Mouse (Mus musculus) forebrain, embryonic 10.5 days (tissue): Measurements from ENCODE around the gene Zbtb20. TPM values are rescaled to one million over a fixed set of nuclear protein-coding genes. Genes with fewer than 3 reads are reported as not detected.

Experiments used
- DNase-seq: peaks from one replicate; pipeline ENCODE4 v3.0.0-alpha.2; 2017; ENCODE audit warnings: low spot score; ENCODE audit errors: extremely low spot score
- H3K27ac ChIP-seq: fragments of 300-500 bp; sonication (generic); 2 replicates; pipeline ENCODE4 v1.5.1; 2016; ENCODE audit warnings: mild to moderate bottlenecking
- H3K27me3 ChIP-seq: fragments of 300-500 bp; sonication (generic); 2 replicates; pipeline ENCODE4 v1.6.1; 2016; ENCODE audit warnings: mild to moderate bottlenecking; ENCODE audit not compliant: poor library complexity, severe bottlenecking
- H3K36me3 ChIP-seq: fragments of 300-500 bp; sonication (generic); replicated peaks from 2 replicates; pipeline ENCODE4 v1.6.1; 2016; ENCODE audit warnings: mild to moderate bottlenecking, moderate library complexity
- H3K4me1 ChIP-seq: fragments of 300-500 bp; sonication (generic); 2 replicates; pipeline ENCODE4 v1.6.1; 2016
- H3K4me3 ChIP-seq: fragments of 300-500 bp; sonication (generic); 2 replicates; pipeline ENCODE4 v1.5.1; 2016; ENCODE audit warnings: mild to moderate bottlenecking, moderate library complexity
- H3K9me3 ChIP-seq: fragments of 300-500 bp; sonication (generic); 2 replicates; pipeline ENCODE4 v1.6.1; 2016; ENCODE audit warnings: mild to moderate bottlenecking, moderate library complexity
- WGBS: fragments of 180-500 bp; shearing (Covaris S2); methylation state at CpG from one replicate; pipeline ENCODE4 v1.1.7; 2016; 5-methylcytosine and 5-hydroxymethylcytosine counted together
- polyA plus RNA-seq: library from polyadenylated mRNA; unstranded; fragments of >200 nt; fragmentation: Nextera tagmentation; extraction: Ambion mirVana; gene quantifications from 2 replicates; pipeline ENCODE4 v1.2.1, GENCODE M21; 2016

Gene Zbtb20
- polyA plus RNA-seq, 1 experiment from 2014 or later = 17.3 TPM

DNA sequence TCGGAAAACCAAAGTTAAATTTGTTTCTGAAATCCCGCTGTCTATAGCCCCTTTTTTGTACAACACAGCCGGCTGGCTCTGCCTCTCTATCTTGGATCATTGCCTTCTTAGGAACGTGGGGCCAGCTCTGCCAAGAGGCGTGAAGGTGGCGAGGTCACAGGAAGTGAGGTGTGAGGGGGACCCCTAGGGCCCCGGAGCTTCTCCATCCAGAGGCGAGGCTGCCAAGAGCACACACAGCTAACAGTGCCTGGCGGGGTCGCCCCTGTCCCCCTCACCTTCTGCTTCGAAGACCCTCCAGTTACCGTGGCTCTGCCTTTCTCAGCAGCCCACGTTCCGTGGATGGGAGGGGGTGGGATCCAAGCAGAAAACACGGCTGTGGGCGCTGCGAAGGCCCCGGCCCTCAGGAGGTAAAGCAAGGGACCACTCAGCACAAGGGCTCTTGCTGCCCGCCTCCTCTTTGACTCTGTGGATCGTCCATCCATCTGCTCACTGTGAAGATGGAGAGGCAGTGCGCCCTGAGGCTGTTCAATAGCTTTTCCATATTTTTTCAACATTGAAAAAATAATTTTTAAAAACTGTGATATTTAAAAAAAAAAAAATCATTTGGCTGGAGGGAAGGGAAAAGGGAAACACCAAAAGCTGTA, 762.8 kb downstream of the Zbtb20 start:
- Histone ChIP-seq H3K4me1 (0 out of 2 replicates have a peak, but pooled peaks cover 3% of the 10 kb centered on the region), H3K36me3 (no peaks in the 10 kb centered on the region), H3K27me3 (no peaks in the 10 kb centered on the region), H3K4me3 (no peak overlapping the region), H3K27ac (no peak overlapping the region), H3K9me3 (no peaks in the 10 kb centered on the region)
- DNase-seq = no peak
- WGBS = 84% methylated on average over 21 of the region's 21 CpGs

DNA sequence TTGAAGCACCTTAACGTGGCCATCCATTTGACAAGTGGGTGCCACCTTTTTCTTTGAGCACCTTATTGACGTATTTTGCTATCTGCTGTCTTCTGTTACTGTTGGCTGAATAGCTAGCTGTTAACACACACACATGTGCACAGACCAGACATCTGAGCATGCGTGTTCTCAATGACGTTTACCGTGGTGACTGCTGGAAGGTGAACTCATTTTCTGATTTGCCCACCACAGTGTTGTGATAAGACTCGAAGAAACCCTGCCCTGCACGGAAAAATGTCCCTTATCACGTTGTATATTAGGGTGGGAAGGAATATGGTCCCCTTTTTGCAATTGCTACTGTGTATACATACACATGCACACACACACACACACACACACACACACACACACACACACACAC, 765.5 kb downstream of the Zbtb20 start:
- Histone ChIP-seq H3K9me3 (no peaks in the 10 kb centered on the region), H3K27me3 (no peaks in the 10 kb centered on the region), H3K4me1 (0 out of 2 replicates have a peak, but pooled peaks cover 3% of the 10 kb centered on the region), H3K4me3 (no peak overlapping the region), H3K36me3 (no peaks in the 10 kb centered on the region), H3K27ac (no peak overlapping the region)
- 91% methylated on average over 8 of the region's 8 CpGs for WGBS
- DNase-seq = no peak

DNA sequence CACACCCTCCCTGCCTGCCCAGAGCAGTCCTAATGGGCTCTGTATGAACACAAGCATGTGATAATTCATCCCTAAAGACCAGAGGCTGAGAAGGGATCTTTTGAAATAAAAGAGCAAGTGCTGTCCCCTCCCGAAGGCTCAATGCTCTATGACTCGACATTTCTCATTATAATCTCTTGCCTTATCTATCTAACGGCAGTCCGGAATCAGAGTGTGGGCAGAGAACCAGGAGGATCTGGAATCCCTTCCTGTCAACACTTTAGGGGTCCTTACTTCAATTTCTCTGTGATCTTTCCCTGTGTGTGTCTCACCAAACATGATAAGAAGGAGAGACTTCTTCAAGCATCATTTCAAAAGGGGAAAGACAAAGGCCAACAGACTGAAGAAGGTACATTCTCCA, 770.2 kb downstream of the Zbtb20 start:
- Histone ChIP-seq H3K27ac (no peak overlapping the region), H3K4me3 (no peak overlapping the region), H3K27me3 (no peaks in the 10 kb centered on the region), H3K9me3 (no peaks in the 10 kb centered on the region), H3K36me3 (no peaks in the 10 kb centered on the region), H3K4me1 (no peaks in the 10 kb centered on the region)
- no peak for DNase-seq
- WGBS = 94% methylated on average over 4 of the region's 4 CpGs

DNA sequence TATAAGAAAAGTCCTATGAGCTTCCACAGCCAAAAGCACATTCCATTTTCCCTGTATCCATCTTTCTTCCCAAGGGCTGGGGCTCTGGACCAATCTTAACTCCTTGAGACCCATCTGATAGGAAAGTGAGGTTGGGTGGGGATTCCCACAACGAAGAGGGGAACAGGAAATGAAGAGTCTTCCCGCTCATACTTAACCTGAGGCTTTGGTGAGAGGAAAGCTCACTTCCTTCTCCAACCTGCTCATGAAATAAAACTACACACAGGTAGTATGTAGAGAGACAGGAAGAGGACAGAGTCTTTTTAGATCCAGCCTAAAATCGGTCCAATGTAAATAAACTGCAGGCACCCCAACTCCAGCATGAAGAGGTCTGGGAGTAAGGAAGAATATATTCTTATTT, 771.3 kb downstream of the Zbtb20 start:
- Histone ChIP-seq H3K27ac (no peak overlapping the region), H3K27me3 (no peaks in the 10 kb centered on the region), H3K4me1 (no peaks in the 10 kb centered on the region), H3K36me3 (no peaks in the 10 kb centered on the region), H3K9me3 (no peaks in the 10 kb centered on the region), H3K4me3 (no peak overlapping the region)
- 95% methylated on average over 3 of the region's 3 CpGs for WGBS
- DNase-seq = no peak

DNA sequence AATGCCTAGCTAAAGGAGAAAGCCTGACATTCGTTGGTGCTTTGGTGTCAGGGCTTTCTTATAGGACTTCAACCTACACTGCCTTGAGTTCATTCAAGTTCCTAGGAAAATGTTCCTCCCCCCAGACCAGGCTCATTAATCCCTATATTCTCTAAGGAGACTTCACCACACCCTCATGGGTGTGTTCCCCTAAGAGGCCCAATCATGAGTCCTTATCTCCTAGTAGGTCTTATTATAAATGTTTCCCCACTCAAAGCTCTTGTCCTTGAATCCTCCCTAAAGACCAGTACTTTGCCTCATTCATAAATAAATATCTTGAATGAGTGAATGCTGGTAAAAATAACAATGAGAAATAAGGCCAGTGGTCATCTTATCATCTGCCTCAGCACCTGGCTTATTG, 772.0 kb downstream of the Zbtb20 start:
- Histone ChIP-seq H3K27me3 (no peaks in the 10 kb centered on the region), H3K4me1 (no peaks in the 10 kb centered on the region), H3K36me3 (no peaks in the 10 kb centered on the region), H3K27ac (no peak overlapping the region), H3K9me3 (no peaks in the 10 kb centered on the region), H3K4me3 (no peak overlapping the region)
- WGBS = 84% methylated on average over 1 of the region's 1 CpGs
- DNase-seq = no peak

DNA sequence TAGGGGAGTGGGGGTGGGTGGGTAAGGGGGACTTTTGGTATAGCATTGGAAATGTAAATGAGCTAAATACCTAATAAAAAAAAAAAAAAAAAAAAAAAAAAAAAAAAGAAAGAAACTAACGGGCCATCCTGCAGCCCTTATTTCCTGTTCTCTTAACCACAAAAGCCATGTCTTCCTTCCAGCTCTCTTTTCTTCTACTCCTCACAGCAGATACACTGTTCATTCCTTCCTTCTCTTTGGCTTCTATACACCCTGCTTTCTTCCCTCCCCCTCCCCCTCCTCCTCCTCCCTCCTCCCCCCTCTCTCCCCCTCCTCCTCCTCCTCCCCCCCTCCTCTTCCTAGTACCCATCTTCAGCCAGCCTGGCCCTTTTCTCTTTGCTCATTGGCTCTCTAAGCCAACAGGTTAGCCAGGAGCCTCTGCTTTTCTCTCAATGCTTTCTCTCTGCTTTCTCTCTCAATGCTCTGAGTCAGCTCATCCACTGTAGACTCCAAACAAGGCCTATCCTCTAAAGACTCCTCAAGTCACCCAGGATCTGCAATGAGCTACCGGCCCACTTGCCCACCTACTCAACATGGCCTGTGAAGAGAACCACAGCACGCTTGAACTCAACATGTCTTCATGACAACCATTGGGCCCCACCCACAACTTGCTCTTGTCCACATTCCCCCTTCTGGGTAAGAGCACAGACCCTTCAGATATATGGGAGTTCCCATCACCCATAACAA, 774.8 kb downstream of the Zbtb20 start:
- Histone ChIP-seq H3K27ac (no peak overlapping the region), H3K4me1 (no peaks in the 10 kb centered on the region), H3K27me3 (no peaks in the 10 kb centered on the region), H3K36me3 (no peaks in the 10 kb centered on the region), H3K4me3 (no peak overlapping the region), H3K9me3 (no peaks in the 10 kb centered on the region)
- 93% methylated on average over 3 of the region's 3 CpGs for WGBS
- DNase-seq = no peak

DNA sequence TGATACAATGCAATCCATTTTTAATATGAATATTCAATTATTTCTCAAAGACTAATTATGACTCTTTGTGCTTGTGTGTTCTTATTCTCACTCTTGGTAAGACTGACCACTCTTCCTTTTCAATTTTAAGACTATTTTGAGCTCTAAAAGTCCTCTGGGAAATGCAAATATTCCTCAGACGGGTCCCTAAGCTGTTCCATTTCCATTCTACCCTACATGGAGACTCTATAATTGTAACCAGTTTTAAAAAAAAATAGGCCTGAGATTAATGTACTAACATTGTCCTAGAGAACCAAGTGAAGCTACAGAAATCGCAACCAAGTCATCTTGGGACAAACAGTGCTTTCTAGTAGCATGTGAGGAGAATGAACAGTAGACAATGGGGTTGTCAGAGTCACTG, 777.6 kb downstream of the Zbtb20 start:
- no peaks in the 10 kb centered on the region for H3K36me3 ChIP-seq
- WGBS = 80% methylated on average over 2 of the region's 2 CpGs
- no peak for DNase-seq
- H3K9me3 ChIP-seq = no peaks in the 10 kb centered on the region
- no peak overlapping the region for H3K4me3 ChIP-seq
- H3K27me3 ChIP-seq = no peaks in the 10 kb centered on the region
- no peak overlapping the region for H3K27ac ChIP-seq
- no peaks in the 10 kb centered on the region for H3K4me1 ChIP-seq

DNA sequence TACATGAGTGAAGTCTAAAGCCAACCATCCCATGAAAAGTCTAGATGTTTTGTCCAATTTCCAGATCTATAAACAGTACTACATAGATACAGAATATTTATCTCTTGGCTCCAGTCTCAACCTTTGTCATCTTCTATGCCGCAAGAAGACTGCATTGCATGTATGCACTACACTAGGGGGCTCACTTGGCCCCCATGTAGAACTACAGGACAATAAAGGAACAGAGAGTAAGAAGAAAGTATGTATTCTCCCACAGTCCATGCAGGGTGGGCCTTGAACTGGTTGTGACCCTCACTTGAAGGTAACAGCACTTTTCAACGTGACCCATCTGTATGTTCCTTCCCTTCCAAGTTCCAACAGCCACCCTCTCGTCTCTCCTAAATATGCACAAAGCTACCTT, 778.6 kb downstream of the Zbtb20 start:
- Histone ChIP-seq H3K4me3 (no peak overlapping the region), H3K27ac (no peak overlapping the region), H3K4me1 (no peaks in the 10 kb centered on the region), H3K27me3 (no peaks in the 10 kb centered on the region), H3K9me3 (no peaks in the 10 kb centered on the region), H3K36me3 (no peaks in the 10 kb centered on the region)
- no peak for DNase-seq
- WGBS = 92% methylated on average over 3 of the region's 3 CpGs

DNA sequence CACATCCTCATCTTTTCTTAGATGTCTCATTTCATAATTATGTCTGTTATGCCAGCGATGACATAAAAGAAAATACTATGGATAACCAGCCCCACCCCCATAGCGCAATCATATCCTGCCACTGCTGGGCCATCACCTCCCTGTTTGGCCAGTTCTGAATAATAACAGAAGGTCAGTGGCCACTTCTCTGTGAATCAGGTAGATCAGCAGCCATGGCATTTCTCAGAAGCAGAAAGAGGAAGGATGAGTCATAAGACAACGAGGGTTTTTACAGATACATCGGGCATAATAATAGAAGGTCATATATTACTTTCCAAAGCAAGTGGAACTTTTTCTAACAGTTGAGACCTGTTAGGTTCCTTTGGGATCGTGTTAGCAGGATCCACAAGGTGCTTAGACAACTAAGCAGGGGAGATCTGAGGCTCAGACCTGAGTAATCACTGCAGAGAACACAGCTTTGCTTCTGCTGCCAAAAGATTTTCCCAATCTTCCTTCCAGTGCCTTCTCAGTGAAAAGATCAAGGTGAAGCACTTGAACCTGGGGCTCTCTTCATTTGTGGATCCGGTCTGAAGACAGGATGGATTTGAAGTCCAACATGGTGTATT, 779.6 kb downstream of the Zbtb20 start:
- Histone ChIP-seq H3K27me3 (no peaks in the 10 kb centered on the region), H3K27ac (no peak overlapping the region), H3K4me1 (no peaks in the 10 kb centered on the region), H3K36me3 (no peaks in the 10 kb centered on the region), H3K9me3 (no peaks in the 10 kb centered on the region), H3K4me3 (no peak overlapping the region)
- 88% methylated on average over 6 of the region's 6 CpGs for WGBS
- no peak for DNase-seq

DNA sequence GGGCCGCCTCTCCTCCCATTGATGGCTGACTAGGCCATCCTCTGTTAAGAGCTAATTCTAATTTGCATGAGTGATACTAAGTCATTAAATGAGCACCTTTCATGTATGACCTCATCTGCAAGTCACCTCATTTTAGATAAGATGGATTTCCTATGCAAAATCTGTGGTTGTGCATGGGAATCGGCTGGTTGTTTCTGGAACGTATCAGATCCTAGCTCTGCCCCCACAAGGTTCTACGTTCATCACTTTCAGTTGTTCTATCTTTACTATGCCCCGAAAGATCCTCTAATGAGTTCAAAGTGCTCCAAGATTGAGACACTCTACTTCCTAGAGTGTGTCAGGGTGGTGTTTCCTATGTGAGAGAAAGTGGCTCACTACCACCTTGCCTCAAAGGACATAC, 785.9 kb downstream of the Zbtb20 start:
- Histone ChIP-seq H3K27ac (no peak overlapping the region), H3K4me1 (peaks cover 2% of the 10 kb centered on the region; the same call in 1 of the 2 replicates), H3K27me3 (no peaks in the 10 kb centered on the region), H3K4me3 (no peak overlapping the region), H3K36me3 (no peaks in the 10 kb centered on the region), H3K9me3 (no peaks in the 10 kb centered on the region)
- WGBS = 92% methylated on average over 5 of the region's 5 CpGs
- DNase-seq = no peak

DNA sequence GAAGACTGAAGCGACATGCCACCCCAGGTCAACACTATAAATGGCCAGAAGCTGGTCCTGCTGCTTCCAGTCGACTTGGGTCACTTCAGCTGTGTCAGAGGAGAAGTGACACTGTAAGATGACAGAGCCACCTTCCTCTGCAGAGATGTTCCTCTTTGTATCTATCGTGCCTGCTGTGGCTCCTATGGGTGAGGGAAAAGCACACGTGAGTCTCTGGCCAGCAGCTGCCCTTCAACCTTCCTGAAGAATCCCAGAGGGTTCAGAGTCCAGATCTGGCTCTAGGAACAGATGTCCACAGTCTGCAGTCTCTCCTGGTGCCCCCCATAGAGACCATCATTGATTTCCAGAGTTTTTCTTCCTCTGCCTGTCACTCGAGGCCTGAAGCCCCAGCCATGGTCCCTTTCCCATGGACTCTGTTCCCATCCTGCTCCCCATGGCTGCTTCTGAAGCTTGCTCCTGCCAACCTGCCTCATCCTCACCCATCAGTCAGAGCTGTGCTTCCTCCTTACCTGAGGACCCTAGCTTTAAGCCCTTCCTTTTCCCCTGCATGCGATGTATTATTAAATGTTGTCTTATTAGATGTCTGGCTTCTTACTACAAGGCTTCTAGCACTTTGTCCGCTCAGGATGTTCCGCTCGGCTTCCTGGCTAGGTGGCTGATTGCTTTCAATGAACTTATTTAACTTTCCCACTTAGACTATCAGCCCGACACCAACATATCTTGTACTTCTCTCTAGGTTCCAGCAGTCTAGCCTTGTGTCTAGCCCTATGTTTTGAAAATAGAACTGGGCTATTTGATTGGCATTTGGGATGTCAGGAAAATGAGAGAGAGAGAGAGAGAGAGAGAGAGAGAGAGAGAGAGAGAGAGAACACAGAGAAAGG, 786.7 kb downstream of the Zbtb20 start:
- WGBS = 85% methylated on average over 10 of the region's 10 CpGs
- Histone ChIP-seq H3K4me3 (no peak overlapping the region), H3K27me3 (no peaks in the 10 kb centered on the region), H3K27ac (no peak overlapping the region), H3K4me1 (peaks cover 9% of the 10 kb centered on the region; the same call in 1 of the 2 replicates), H3K9me3 (no peaks in the 10 kb centered on the region), H3K36me3 (no peaks in the 10 kb centered on the region)
- no peak for DNase-seq

DNA sequence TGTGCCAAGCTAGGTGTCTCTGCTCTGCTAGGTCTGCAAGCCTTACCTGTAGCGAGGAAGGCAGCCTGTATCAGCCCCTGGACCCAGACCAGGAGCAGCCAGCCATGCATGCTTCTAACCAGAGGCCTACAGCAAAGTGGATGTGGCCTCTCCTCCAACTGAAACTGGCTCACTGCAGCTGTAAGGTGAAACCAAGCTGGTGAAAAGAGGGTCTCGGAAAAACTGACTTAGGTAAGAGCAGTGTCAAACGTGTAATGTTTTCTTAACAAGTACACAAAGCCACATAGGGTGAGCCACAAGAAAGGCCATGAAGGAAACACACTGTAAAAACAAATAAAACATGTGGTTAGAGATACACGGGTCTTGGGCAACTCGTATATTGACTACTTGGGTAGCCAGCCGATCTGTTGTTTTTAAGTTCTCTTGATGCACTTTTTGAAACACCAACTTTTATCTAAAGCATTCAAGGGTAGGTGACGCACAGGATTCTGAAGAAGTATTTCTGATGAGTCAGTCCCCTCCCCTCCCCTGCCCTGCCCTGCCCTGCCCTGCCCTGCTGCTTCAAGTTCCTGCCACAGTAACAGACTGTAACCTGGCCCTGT, 788.4 kb downstream of the Zbtb20 start, which contains the start of gene Tigit:
Gene Tigit, minus strand, starts transcription at position 169 of the 602 bp plus-strand sequence.
- no peak within 1 kb of the TSS for H3K4me3 ChIP-seq
- H3K27ac ChIP-seq = peak within 1 kb of the TSS; percentile 26; the same call in 1 of the 2 replicates
- no peaks in the 10 kb centered on the region for H3K27me3 ChIP-seq
- no peaks in the 10 kb centered on the region for H3K36me3 ChIP-seq
- peaks cover 12% of the 10 kb centered on the region; the same call in 1 of the 2 replicates for H3K4me1 ChIP-seq
- no peak for DNase-seq
- H3K9me3 ChIP-seq = no peaks in the 10 kb centered on the region
- WGBS = 84% methylated on average over 7 of the region's 7 CpGs
